Mouse (Mus musculus) MEL (cell line): ENCODE measurements around the gene Snx10. TPM values are rescaled to one million over a fixed set of nuclear protein-coding genes. Genes with fewer than 3 reads are reported as not detected.

Experiments used
- DNase-seq: peaks from one replicate; pipeline ENCODE4 v3.0.0; 2011; ENCODE audit warnings: low read depth, low spot score
- H3K27ac ChIP-seq: 2 replicates; pipeline ENCODE4 v1.5.1; 2012; ENCODE audit warnings: low read depth, mild to moderate bottlenecking, control low read depth, low read length, moderate library complexity; ENCODE audit not compliant: control insufficient read depth
- H3K27me3 ChIP-seq, 2 experiments: fragments of 150-350 bp in 1 of 2; sonication (generic) in 1 of 2; 2 replicates each; pipeline ENCODE4 v1.6.1; 2012; ENCODE audit warnings: low read length in 2 of 2, mild to moderate bottlenecking in 2 of 2, improper control_type of control experiment in 1 of 2, moderate library complexity in 1 of 2; ENCODE audit not compliant: insufficient read depth in 2 of 2, control insufficient read depth in 1 of 2
- H3K36me3 ChIP-seq, 2 experiments: 2 replicates each; pipeline ENCODE4 v1.6.1; 2012 to 2014; ENCODE audit warnings: low read length in 2 of 2, improper control_type of control experiment in 1 of 2, inconsistent platforms in 1 of 2, mild to moderate bottlenecking in 1 of 2; ENCODE audit not compliant: insufficient read depth in 2 of 2, control insufficient read depth in 1 of 2
- H3K4me1 ChIP-seq, 2 experiments: fragments of 150-350 bp in 1 of 2; sonication (generic) in 1 of 2; 2 replicates each; pipeline ENCODE4 v1.6.1; 2012; ENCODE audit warnings: low read length in 2 of 2, improper control_type of control experiment in 1 of 2, mild to moderate bottlenecking in 1 of 2; ENCODE audit not compliant: insufficient read depth in 2 of 2, control insufficient read depth in 1 of 2
- H3K4me3 ChIP-seq, 2 experiments: fragments of 150-350 bp in 1 of 2; sonication (generic) in 1 of 2; 2 replicates each; pipeline ENCODE4 v1.5.1; 2012; ENCODE audit warnings: low read depth in 2 of 2, low read length in 2 of 2, mild to moderate bottlenecking in 2 of 2, moderate library complexity in 2 of 2, control low read depth in 1 of 2, improper control_type of control experiment in 1 of 2; ENCODE audit not compliant: control insufficient read depth in 1 of 2, insufficient read depth in 1 of 2
- H3K79me2 ChIP-seq: 2 replicates; pipeline ENCODE4 v1.6.1; 2012; ENCODE audit warnings: mild to moderate bottlenecking, low read length, moderate library complexity; ENCODE audit not compliant: control insufficient read depth, poor library complexity, insufficient read depth
- H3K9ac ChIP-seq: 2 replicates; pipeline ENCODE4 v1.6.1; 2012; ENCODE audit warnings: low read depth, mild to moderate bottlenecking, control low read depth, low read length, moderate library complexity; ENCODE audit not compliant: control insufficient read depth, poor library complexity, severe bottlenecking
- H3K9me3 ChIP-seq: fragments of 150-350 bp; sonication (generic); replicated peaks from 2 replicates; pipeline ENCODE4 v1.6.1; 2012; ENCODE audit warnings: mild to moderate bottlenecking, low read length, improper control_type of control experiment, moderate library complexity; ENCODE audit not compliant: insufficient read depth
- CHD1 ChIP-seq: IDR thresholded peaks from 2 replicates; pipeline ENCODE4 v1.6.1; 2012; ENCODE audit warnings: low read depth, mild to moderate bottlenecking, inconsistent platforms, low read length, improper control_type of control experiment
- CHD2 ChIP-seq: IDR thresholded peaks from 2 replicates; pipeline ENCODE4 v1.6.1; 2011; ENCODE audit warnings: low read length, improper control_type of control experiment
- EP300 ChIP-seq, 2 experiments: IDR thresholded peaks; 2 replicates each; pipeline ENCODE4 v1.6.1; 2011; ENCODE audit warnings: improper control_type of control experiment in 2 of 2, low read length in 2 of 2, low read depth in 1 of 2, mild to moderate bottlenecking in 1 of 2
- GABPA ChIP-seq: IDR thresholded peaks from 2 replicates; pipeline ENCODE4 v1.6.1; 2012; ENCODE audit warnings: low read depth, mild to moderate bottlenecking, inconsistent platforms, low read length, improper control_type of control experiment, moderate library complexity
- KAT2A ChIP-seq: conservative IDR thresholded peaks from 2 replicates; pipeline ENCODE4 v1.6.1; 2012; ENCODE audit warnings: low read depth, low read length, improper control_type of control experiment, inconsistent platforms
- MEF2A ChIP-seq: IDR thresholded peaks from 2 replicates; pipeline ENCODE4 v1.6.1; 2014; ENCODE audit warnings: low read depth, mild to moderate bottlenecking, inconsistent platforms, low read length, improper control_type of control experiment; ENCODE audit not compliant: poor library complexity, insufficient replicate concordance, severe bottlenecking; ENCODE audit errors: extremely low read depth
- MXI1 ChIP-seq: IDR thresholded peaks from 2 replicates; pipeline ENCODE4 v1.6.1; 2011; ENCODE audit warnings: mild to moderate bottlenecking, low read depth, low read length, improper control_type of control experiment
- MYB ChIP-seq: IDR thresholded peaks from 2 replicates; pipeline ENCODE4 v1.6.1; 2011; ENCODE audit warnings: mild to moderate bottlenecking, low read depth, low read length, improper control_type of control experiment
- MYC ChIP-seq: IDR thresholded peaks from 2 replicates; pipeline ENCODE4 v1.6.1; 2011; ENCODE audit warnings: low read depth, mild to moderate bottlenecking, low read length, improper control_type of control experiment, moderate library complexity
- NELFE ChIP-seq: IDR thresholded peaks from 2 replicates; pipeline ENCODE4 v1.6.1; 2011; ENCODE audit warnings: low read depth, low read length, improper control_type of control experiment
- RCOR1 ChIP-seq: IDR thresholded peaks from 2 replicates; pipeline ENCODE4 v1.6.1; 2012; ENCODE audit warnings: low read depth, mild to moderate bottlenecking, inconsistent platforms, low read length, improper control_type of control experiment
- SIN3A ChIP-seq: IDR thresholded peaks from 2 replicates; pipeline ENCODE4 v1.6.1; 2012; ENCODE audit warnings: low read length, improper control_type of control experiment, inconsistent platforms
- TAL1 ChIP-seq: IDR thresholded peaks from 2 replicates; pipeline ENCODE4 v1.6.1; 2012; ENCODE audit warnings: mild to moderate bottlenecking, inconsistent platforms, low read length, moderate library complexity, mixed read lengths
- USF1 ChIP-seq: IDR thresholded peaks from 2 replicates; pipeline ENCODE4 v1.6.1; 2014; ENCODE audit warnings: low read depth, mild to moderate bottlenecking, inconsistent platforms, low read length, improper control_type of control experiment, moderate library complexity
- USF2 ChIP-seq, 2 experiments: IDR thresholded peaks; 2 replicates each; pipeline ENCODE4 v1.6.1; 2011 to 2012; ENCODE audit warnings: improper control_type of control experiment in 2 of 2, low read length in 2 of 2, borderline replicate concordance in 1 of 2, inconsistent platforms in 1 of 2, low read depth in 1 of 2, mild to moderate bottlenecking in 1 of 2; ENCODE audit not compliant: insufficient read depth in 1 of 2
- ZMIZ1 ChIP-seq: IDR thresholded peaks from 2 replicates; pipeline ENCODE4 v1.6.1; 2012; ENCODE audit warnings: low read depth, mild to moderate bottlenecking, inconsistent platforms, low read length, improper control_type of control experiment, moderate library complexity
- ZNF384 ChIP-seq: IDR thresholded peaks from 2 replicates; pipeline ENCODE4 v1.6.1; 2012; ENCODE audit warnings: low read depth, mild to moderate bottlenecking, inconsistent platforms, low read length, improper control_type of control experiment
- polyA plus RNA-seq, 2 experiments: library from polyadenylated mRNA; stranded (reverse) in 1 of 2; unstranded in 1 of 2; fragments of >175 nt in 1 of 2; fragments of >200 nt in 1 of 2; gene quantifications; 2 replicates each; pipeline versions ENCODE4 v1.2.1 to v1.2.4; 2012; ENCODE audit warnings: low replicate concordance in 2 of 2, low read depth in 1 of 2; ENCODE audit not compliant: insufficient read length in 2 of 2, insufficient read depth in 1 of 2, missing spikeins in 1 of 2
- total RNA-seq: library from RNA; depleted of rRNA; stranded (reverse); fragments of 300-350 nt; gene quantifications from 2 replicates; pipeline ENCODE4 v1.2.3, GENCODE M21; 2012

Gene Snx10
- total and polyA plus RNA-seq, 3 experiments, result 3.9 to 7.0 TPM; not detected in 1

DNA sequence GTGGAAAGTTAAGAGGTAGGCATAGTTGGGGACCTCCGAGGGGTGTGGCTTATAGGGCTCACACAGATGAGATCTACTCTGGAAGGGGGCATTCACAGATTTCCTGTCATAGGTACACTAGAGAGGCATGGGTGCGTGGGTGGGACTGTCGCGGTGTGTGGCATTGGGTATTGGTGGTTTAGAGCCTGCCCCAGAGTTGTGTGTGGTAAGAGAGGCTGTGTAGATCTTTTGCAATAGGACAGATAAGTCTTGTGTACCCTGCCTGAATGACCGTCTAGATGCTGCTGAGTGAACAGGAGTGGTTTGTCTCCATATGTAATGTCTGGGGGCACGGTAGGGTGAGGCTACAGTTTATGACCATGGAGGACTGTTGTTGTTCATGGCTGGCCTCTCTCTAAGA, 16.8 kb downstream of the Snx10 start:
- Histone ChIP-seq H3K9me3 (no peaks in the 10 kb centered on the region), H3K9ac (no peak overlapping the region), H3K27ac (no peak overlapping the region), H3K27me3 (no peaks in the 10 kb centered on the region), H3K4me1 (peaks cover 0 to 14% of the 10 kb centered on the region in 2 experiments; a peak in 1 of 4 replicates), H3K79me2 (no peaks in the 10 kb centered on the region), H3K36me3 (peaks cover 0 to 8% of the 10 kb centered on the region in 2 experiments; a peak in 2 of 4 replicates), H3K4me3 (no peak overlapping the region)
- TF ChIP-seq MXI1 (no peak), MYC (no peak), USF2 (IDR thresholded peaks at IDR 0.05; ENCODE audit: borderline replicate concordance in 1 of 2, insufficient read depth in 1 of 2, low read depth in 1 of 2, low read length in 2 of 2) (no peak), CHD1 (no peak), MEF2A (no peak), KAT2A (no peak), SIN3A (no peak), NELFE (no peak), GABPA (no peak), USF1 (no peak), ZMIZ1 (no peak), MYB (no peak)
- no peak for DNase-seq

DNA sequence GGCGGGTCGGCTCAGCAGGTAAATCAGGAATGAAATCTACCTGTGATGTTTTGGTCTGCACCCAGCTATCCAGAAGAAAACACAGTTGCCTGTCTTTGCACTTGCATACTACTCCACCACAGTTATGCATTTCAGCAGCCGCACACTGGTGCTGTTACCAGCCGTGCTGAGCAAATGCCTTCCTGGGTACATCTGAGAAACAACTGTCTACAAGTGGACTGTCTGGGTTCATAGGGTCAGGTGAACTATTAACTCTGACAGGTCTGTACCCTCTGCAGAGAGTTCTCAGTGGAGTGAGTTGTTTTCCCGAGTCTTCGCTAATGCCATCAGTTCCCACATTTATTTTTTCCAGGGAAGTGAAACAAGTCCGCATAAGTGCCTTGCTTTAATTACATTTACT, 17.7 kb downstream of the Snx10 start:
- peaks cover 0 to 16% of the 10 kb centered on the region in 2 experiments; a peak in 1 of 4 replicates for H3K4me1 ChIP-seq
- no peaks in the 10 kb centered on the region for H3K79me2 ChIP-seq
- no peak overlapping the region for H3K4me3 ChIP-seq
- H3K9ac ChIP-seq, result no peak overlapping the region
- no peak overlapping the region for H3K27ac ChIP-seq
- DNase-seq, result no peak
- no peaks in the 10 kb centered on the region for H3K27me3 ChIP-seq
- H3K36me3 ChIP-seq, result peaks cover 0 to 8% of the 10 kb centered on the region in 2 experiments; a peak in 2 of 4 replicates
- no peaks in the 10 kb centered on the region for H3K9me3 ChIP-seq
- no peak for TF ChIP-seq RCOR1
- TF ChIP-seq CHD2, result no peak
- TF ChIP-seq USF1, result no peak
- no peak for TF ChIP-seq EP300 (IDR thresholded peaks at IDR 0.05; ENCODE audit: low read depth in 1 of 2, low read length in 2 of 2)
- no peak for TF ChIP-seq TAL1
- TF ChIP-seq MYB, result no peak
- no peak for TF ChIP-seq ZNF384
